Mouse (Mus musculus): ENCODE results near the gene Cdkal1.
A peak's percentile ranks its signal among the peaks of the same experiment; 100 is the strongest.

The Cdkal1 gene

DNA sequence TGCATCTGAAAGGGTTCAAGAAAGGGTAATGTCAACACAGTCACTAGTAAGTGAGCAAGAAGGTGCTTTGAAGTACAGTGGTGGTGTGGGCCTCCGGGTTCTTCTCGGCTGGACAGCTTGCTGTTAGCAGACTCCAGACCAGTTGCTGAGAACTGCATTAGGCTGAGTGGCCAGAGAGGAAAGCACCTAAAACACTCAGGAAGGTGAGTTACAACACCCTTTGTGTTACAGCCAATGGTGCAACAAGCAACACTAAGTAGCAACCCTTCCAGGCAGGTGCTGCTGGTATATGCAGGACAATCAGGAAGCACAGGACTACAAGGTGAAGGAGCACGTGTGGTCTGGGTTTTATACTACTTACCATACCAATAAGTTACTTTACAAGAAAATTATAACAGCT, 90.2 kb downstream of the Cdkal1 start:
- DNase-seq = no peak

DNA sequence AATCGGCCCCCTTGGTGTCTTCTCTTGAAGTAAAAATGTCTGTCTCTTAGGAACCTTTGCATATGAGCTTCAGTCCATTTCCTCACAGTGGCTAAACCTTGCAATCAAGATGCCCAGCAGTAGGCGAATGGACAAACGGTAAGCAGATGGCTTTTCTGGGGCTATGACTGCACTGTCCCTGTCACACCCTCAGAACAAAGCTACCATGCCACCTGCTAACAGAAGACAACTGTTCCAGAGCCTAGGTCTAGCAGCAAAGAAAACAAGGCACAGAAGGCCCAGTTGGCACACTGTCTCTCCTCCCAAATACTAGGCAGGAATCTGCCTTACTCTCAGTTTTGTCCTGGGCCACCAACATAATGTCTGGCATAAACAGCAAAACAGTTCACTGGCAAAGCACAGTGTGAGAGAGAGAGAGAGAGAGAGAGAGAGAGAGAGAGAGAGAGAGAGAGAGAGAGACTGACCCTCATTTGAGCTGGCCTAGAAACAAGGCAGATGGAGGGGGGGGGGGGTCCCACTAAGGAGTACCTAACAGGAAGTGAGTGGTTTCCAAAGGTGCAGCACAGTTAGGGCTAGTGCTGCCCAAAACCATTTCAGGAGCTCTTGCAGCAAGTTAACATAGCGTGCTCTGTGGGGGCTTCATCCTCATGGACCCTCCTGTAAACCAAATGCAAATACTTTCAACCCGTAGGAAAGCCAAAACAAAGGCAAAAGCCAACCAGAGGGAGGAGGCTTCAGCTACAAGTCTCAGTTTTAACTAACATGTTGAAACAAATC, 95.6 kb downstream of the Cdkal1 start:
- no peak for DNase-seq

DNA sequence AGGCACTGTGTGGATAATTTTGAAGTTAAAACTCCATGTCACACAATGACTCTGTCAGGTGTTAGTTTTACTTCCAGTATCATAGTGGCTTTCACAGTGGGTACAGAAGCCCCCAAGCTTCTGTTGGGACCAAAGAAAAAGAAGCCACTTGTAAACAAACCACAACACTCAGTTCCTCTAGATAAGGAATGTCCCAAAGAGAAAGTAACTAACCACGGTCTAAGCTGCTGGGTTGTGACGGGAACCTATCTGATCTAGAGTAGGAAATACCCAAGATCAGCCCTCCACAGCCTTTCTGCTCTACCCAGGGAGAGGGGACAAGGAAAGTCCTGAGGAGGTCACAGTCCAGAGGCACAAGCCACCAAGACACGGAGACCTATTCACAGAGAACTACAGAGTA, 99.4 kb downstream of the Cdkal1 start:
- no peak for DNase-seq

DNA sequence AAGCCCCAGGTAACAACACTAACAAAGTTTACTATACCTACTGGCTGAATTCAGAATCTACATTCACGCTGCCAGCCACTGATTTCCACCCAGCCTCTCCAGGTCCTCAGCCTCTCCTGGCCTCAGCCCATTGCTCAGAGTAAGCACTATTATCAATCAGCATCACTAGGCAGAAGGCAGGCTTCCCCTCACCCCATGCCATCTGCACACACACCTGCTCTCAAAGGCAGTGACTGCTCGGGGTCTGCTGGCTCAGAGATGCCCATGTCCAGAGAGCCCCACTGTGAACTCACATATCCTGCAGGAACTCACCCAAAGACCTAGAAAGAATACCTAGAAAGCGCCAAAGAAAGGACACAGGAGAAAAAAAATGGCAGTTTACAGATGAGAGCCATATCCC, 102.2 kb downstream of the Cdkal1 start:
- DNase-seq = no peak

DNA sequence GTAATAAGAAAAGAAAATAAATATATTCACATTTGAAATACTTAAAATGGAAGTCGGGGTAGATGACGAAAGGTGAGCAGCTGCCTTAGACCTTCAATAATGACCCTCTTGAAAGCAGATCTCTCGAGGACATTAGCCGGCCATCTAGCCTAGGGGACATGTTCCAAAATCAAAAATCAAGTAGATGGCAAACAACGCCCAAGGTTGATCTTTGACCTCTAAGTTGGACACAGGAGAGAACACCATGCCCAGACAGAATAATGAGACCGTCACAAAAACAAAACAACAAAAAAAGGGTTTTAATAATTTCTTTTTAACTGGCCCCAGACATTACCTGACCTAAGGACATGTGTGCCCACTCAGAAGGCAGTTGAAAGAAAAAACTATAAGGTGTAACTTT, 103.4 kb downstream of the Cdkal1 start:
- DNase-seq = no peak

DNA sequence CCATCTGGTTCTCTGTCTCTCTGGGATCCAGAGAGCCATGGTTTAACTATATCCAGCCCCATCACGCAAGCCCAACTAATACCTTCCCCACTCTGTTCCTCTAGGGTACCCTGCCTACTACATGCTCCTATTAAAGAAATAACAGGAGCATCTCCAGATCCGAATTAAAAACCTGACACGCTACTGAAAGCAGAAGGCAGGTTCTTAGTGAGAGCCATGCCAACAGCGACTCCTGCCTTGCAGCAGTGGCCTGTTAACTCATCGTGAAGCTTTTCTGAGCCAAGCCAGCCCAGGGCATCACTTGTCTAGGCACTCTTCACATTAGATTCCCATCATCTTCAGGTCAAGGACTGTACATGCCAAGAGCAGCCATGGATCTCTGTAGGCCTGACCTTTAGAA, 104.3 kb downstream of the Cdkal1 start:
- DNase-seq = no peak

DNA sequence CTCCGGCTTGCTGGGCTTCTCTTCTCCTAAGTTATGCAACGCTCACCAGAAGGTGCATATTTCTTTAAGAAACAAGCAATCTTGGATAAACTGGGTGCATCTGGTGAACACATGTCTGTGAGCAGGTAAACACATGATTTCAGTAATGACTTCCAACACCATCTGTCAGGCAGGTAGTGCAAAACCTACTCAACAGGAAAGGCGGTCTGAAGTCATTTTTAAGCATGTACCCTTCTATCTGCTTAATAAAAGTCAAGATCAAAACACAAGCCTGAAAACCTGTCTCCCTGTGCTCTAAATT, 108.2 kb downstream of the Cdkal1 start:
- DNase-seq = no peak

DNA sequence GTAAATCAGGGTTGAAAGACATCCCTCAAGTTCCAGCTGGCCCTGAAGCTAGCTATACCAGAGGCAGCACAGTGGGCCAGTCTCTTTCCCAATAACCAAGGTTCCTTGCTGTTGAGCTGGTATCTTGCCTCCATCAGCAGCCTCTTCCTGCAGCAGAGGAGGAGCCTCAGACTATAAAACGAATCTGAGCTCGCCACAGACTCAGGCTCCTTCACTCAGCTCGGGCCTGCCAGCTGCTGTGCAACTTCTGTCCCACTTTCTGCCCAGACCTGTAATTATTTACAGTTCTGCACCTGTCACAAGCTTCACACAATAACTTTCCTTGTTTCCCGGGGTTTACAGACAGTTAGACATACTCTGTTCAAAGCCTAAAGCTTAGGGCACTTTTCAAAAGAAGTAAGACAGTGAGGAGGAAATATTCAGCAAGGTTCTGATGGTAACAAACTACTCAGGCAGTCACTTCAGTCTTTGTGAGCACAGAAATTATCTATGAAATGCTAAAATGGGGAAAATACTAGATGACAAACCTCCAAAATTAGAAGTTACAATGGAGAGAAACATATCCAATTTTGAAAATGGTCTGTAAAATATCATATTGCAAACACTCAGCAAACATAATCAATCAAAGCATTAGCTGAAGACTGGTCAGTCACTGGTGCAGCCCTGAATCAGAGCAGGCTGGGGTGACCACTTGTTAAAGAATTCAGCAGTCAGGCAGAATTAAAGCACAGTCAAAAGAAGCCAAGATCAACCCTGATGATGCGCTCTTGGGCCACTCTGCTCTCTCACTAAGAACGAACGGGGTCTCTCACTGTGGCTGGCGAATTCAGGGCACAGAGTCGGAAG, 108.8 kb downstream of the Cdkal1 start:
- no peak for DNase-seq

DNA sequence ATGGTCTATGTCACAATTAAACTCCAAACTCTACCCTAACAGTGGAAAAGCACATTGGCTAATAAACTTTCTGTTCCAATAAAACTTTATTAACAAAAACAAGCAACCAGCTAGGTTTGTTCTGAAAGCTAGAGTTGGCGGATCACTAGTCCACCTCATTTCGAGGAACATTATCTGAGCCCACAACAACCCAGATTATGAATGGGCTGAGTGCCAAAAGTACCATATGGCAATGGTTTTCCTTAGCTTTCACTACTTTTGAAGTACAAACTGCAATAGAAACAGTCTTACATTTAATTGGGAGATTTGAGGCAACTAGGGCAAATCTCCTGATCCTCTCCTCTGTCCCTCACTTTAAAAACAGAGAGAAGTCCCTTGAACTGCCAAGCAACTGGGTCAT, 110.4 kb downstream of the Cdkal1 start:
- no peak for DNase-seq

DNA sequence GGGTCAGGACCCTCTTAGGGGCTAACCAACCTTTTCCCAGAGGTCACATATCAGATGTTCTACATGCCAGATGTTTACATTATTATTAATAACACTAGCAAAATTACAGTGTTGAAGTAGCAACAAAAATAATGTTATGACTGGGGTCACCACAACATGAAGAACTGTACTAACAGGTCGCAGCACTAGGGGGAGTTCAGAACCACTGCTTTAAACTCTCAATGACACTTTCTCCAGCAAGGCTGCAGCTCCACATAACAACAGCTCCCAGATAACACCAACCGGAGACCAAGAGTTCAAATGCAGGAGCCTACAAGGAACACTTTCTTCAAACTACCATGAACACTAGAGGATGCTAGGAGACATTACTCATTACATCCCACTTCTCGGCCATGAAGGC, 111.3 kb downstream of the Cdkal1 start:
- DNase-seq = peak in 1 of 2 experiments; percentile 36

DNA sequence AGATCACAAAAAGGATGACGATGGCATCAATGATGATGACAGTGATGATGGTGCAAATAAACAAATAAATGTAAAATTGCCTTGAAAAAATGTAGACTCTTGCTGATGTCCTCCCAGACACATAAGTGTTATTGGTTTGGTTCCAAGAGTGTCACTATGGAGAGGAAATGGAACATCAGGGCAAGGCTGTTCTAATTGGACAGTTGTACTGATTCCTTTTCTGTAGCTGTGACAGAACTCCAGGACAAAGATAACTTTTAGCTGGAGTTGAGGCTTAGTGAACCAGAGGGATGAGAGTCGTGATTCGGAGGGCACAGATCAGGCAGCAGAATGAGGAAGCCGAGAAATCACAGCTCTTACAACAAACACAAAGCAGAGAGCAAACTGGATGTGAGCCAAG, 111.7 kb downstream of the Cdkal1 start:
- peak; percentile 29 to 32 for DNase-seq

DNA sequence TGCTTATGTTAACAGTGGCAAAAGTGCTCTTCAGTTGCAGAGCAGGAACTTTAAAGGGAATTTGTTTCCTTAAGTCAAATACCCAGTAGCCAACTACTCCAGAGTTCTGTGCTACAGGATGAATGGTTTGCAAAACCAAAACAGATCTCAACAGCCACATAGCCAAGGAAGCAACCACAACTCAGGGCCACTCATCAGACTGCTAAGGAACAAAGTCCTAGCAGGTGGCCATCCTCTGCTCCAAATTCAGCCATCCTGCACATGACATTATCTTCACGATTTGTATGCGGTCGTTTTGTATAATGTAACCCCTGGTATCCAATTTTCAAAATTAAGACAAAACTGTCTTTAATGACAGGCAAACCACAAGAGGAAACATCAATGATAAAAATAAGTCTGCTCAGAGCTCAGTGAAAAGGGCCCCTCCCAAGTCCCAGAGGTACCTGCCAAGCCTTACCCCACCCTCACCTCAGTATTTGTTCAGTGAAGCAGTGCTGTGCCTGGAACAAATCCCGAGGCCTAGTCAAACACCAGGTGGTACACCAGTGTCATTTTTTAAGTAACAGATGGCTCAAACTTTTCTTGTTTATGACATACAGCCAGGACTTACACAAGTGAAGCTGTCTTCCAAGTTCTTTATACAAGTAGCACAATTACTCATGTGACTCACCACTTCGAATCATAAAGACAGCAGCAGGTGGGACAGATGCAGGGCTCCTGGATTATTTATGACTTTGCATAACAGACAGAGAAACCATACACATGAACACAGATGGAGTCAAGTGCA, 117.6 kb downstream of the Cdkal1 start:
- no peak for DNase-seq

DNA sequence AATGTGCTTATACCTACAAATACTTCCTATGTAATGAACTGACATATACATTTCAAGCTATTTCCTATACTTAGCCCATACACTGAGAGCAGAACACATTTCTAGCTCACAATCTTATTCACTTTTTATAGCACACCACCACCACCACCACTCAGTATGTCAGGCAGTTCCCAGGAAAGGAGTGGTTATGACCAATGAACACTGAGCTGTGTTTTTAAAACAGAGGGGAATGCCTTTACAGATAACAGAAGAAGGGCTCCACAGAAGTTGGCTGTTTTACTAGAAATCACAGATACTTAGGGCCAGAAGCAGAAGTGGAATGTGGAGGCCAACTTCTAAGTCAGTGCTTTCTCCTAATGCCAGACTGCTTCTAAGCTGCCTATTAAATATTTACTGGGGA, 121.0 kb downstream of the Cdkal1 start:
- DNase-seq = no peak

DNA sequence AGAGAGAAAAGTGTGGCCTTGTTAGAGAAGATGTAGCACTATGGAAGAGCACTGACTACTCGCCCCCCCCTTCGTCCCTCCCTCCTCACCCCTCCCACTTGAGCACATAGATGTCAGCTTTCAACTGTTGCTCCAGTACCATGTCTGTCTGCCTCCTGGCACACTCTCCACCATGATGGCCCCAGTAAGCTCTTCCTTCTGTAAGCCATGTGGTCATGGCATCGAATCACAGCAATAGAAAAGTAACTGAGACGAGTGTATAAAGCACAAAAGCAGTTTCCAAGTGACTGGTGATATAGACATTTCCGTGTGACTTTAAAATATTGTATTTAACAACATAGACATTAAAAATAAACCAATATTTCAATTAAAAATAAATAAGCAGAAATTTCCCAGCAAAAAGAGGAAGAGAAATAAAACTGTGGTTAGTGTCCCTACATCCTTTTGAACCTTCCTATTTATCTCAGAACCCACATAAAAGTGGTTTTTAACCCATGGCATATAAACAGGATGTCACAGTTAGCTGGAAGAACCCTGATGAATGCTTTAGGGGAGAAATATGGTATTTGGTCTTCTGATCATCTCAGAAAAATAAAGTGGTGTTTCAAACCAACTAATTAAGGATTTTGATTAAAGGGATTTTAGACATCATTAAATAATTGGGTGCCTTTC, 129.2 kb downstream of the Cdkal1 start:
- no peak for DNase-seq

DNA sequence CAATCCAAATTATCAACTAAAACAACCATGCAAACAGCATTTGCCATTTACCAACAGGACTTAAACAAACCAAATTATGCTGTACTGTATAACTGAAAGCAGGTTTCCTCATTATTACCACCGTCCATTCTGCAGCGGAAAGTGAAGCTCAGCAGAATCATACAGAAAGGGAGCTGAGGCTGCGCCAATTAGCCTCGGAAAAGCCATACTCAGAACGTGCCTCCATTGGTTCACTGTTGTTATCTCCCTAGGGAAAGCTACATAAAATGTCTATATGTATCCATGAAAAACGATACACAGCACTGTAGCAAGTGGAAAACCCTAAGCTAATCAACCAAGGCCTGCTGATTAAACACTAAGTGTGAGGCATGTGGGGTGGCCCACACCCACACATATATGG, 130.6 kb downstream of the Cdkal1 start:
- DNase-seq = no peak

DNA sequence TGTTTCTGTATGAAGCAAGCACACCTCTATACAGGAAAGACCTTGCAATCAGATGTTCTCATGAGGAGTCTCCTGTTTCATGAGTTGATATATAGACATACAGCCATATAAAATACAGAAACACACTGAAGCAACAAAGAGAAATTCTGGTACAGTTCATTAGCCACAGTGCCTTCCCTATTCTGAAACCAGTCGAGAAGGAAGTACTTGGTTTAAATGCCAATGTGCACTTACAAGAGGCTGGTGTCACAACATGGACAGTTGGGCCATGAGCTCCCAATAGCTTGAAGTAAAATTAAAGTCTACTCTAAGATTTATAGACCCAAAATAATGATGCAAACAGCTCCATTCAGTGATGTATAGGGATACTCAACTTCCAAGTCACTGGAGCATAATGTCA, 132.3 kb downstream of the Cdkal1 start:
- DNase-seq = no peak

DNA sequence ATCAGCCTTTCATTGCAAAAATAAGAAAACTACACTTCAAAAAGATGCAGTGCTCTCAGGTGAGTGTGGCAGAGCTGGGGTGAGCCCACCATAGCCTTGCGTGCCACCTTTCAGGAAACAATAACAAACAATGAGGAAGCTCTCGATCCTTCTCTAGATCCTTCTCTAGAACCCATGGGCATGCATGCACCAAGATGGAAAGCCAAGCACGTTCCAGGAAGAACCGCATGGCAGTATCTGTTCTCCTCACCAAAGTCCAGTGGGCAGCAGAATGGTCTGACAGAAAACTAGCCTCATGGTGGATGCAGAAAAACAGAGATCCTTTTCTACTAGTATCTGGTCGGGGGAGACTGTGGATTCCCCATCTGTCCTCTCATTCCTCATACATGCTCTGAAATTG, 134.3 kb downstream of the Cdkal1 start:
- DNase-seq = no peak

DNA sequence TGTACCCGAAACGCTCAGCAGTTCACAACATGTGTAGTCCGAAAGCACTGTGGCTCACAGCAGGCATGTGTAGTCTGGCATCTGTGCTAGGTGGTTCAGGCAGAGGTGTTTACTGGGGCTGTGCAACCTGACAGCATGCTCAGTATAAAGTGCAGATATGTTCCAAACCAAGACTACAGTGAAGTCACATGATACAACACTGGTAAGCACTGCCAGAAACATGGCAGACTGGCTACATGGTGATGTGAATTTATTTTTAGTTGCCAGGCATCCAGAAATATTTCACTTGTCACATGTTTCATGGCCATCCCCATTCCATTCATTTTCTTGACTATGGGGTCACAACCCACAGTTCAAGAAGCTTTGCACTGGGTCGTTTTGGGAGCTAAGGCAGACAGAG, 138.9 kb downstream of the Cdkal1 start:
- DNase-seq = no peak

DNA sequence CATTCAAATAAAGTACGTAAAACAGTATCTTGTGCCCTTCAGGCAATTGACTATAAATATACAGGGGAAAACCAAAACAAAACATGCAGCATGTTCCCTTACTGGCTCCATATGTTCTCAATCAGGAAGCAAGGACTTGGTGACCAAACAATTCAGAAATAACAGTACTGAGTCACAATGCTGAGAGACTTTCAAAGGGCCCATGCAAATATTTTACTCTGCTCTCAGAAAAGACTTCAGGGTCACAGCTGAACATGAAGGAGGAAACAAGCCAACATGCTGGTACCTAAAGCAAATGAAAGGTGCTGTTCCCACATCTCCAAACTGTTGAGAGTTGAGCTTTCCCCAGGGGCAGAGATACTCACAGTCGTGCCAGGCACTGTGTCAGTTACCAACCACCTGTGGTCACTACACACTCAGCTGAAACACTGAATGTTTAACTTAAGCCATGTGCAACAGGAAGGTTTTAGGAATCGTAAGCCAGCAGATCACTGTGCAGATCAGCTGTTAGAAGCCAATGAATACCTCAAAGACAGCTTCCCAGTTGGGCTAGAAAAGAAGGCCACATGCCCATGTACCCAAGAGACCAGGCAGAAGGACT, 140.1 kb downstream of the Cdkal1 start:
- DNase-seq = no peak

DNA sequence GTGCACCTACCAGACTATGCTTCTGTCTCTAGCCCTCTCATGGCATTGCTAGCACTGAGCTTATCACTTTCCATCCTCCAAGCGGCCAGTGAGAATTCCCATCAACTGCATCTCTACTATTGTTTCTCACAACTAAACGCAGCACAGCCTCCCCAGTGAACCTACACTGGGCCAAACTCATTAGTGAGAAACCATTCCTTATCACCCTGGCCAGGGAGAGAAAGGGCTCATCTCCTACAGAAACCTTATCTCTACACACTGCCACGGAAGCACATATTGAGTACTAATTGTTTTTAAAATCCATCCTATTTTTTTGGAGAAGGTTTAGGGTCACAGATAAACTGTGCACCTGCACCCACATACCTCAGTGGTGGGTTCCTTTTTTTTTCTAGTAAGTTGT, 147.9 kb downstream of the Cdkal1 start:
- no peak for DNase-seq

DNA sequence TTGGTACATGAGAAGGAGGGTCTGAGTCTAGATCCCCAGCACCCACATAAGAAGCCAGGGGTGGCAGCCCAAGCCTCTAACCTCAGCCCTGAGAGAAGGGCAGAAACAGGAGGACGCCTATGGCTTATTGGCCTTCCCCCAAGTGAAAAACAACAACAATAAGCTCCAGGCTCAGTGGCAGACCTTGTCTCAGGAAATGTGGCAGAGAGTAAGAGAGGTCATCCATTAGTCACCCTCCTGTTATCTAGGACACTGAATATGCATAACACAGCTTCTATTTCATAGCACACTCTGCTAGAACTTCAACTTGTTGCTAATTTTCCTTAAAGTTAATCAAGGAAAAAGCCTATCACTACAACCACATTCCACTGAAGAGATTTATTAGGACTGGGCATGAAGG, 154.1 kb downstream of the Cdkal1 start:
- no peak for DNase-seq

DNA sequence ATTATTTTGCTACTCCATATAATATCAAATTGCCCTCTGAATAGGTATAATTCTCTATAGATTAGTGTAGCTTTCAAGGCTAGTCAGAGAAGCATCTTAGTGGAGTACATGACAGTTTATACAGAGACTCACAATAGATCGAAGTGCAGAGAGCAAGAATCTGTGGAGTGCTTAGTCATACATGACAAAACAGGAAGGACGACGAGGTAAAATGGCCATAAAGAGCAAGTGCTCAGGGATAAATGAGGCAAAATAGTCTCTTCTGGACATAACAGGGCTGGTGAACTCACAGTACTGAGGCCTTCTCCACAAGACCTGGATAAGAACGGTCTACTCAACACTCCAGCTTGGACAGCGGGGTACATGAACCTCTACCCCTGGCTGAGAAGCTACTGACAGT, 155.6 kb downstream of the Cdkal1 start:
- DNase-seq = no peak
